Mouse (Mus musculus): ENCODE data around the gene Bend6. TPM values are rescaled to one million over a fixed set of nuclear protein-coding genes. Genes with fewer than 3 reads are reported as not detected.

Bend6 gene
- polyA plus RNA-seq, 1 experiment = 0.42 TPM

DNA sequence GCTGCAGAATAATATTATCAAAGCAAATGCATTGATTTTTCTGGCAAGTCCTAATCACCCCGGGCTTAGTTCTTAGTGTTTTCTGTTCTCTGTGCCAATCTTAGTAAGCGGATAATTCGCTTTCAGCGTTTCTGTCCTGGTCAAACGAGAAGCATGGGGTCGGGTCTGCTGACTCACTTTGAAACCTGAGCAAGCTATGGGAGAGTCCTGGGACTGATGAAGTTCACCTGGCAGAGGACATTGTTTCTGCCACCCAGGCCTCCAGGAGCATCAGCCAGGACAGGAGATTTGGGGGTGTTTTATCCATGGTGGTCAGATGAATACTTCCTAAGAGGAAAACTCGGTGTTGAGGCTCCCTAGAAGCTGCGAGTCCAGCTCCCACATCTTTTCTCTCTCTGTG, 4.0 kb upstream of the Bend6 start:
- no peak overlapping the region for H3K27ac ChIP-seq (ENCODE audit: insufficient read depth, low read depth, low read length)
- H3K4me1 ChIP-seq (ENCODE audit: control insufficient read depth, insufficient read depth, low read length) = peaks cover 12% of the 10 kb centered on the region
- TF ChIP-seq CTCF (IDR thresholded peaks at IDR 0.05; ENCODE audit: low read depth, low read length) (no peak), POLR2A (IDR thresholded peaks at IDR 0.05; ENCODE audit: borderline replicate concordance, low read depth, low read length) (no peak)
- H3K4me3 ChIP-seq (ENCODE audit: insufficient read depth, low read length) = no peak overlapping the region

DNA sequence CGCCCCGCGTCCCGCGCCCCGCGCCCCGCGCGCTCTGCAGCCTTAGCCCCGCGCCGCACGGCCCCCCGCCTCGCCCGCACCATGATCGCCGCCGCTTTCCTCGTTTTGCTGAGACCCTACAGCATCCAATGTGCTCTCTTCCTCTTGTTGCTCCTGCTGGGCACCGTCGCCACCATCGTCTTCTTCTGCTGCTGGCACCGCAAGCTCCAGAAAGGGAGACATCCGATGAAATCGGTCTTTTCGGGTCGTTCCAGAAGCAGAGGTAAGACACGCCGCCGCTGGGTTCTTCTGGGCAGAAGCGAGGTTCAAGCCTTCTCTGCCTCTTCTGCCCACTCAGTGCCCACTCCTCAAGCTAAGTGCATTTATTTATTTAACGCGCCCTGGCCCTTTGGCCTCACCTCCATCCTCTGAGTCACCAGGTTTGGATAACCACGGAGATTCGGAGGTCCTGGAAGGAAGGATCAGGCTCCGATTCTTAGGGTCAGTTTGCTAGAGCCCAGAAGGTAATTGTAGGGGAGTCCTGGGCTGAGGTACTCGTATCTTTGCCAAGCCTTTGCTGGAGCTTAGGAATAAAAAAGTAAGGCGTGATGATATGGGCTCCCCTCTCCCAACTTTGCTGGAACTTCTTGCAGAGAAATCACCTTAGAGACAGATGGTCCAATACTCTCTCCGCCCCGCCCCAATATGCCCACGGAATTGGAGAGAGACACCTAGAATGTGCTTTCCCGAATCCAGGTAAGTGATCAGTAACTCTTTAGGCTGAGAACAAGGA, 761 bp upstream of the Bend6 start, which contains the start of gene Dst:
Gene Dst, plus strand, starts transcription at position 35 of the 772 bp plus-strand sequence.
- no peak within 1 kb of the TSS for H3K27ac ChIP-seq (ENCODE audit: insufficient read depth, low read depth, low read length)
- H3K4me3 ChIP-seq (ENCODE audit: insufficient read depth, low read length) = peak within 1 kb of the TSS; percentile 70
- TF ChIP-seq POLR2A (IDR thresholded peaks at IDR 0.05; ENCODE audit: borderline replicate concordance, low read depth, low read length) (no peak), CTCF (IDR thresholded peaks at IDR 0.05; ENCODE audit: low read depth, low read length) (no peak)
- peaks cover 23% of the 10 kb centered on the region for H3K4me1 ChIP-seq (ENCODE audit: control insufficient read depth, insufficient read depth, low read length)

DNA sequence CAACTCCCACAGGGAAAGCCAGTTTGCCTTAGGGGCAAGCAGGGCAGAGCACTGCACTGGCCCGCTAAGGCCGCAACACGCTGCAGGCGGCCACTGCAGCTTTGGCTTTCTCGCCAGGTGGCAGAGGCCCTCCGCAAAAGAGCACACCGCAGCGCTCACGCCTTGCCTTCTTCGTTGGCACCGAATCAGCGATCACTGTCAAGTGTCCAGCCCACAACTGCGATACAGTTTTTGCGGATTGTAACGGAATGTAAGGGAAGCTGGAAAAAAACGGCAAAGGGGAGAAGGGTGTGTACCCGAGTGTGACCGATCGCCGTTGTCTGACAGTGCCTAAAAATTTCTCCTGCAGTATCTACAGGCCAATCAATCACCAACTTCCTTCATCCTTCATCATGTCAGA, 689 bp downstream of the Bend6 start:
- peak overlapping the region; percentile 70 for H3K4me3 ChIP-seq (ENCODE audit: insufficient read depth, low read length)

GRCm38 (mm10) chr1:33906216-33906615, 1.4 kb downstream of the Bend6 start:
- no peak for TF ChIP-seq POLR2A (IDR thresholded peaks at IDR 0.05; ENCODE audit: borderline replicate concordance, low read depth, low read length)
- no peak for TF ChIP-seq CTCF (IDR thresholded peaks at IDR 0.05; ENCODE audit: low read depth, low read length)
- peaks cover 35% of the 10 kb centered on the region for H3K4me1 ChIP-seq (ENCODE audit: control insufficient read depth, insufficient read depth, low read length)

More for the DNA sequence above, 689 bp downstream of the Bend6 start:
- H3K4me1 ChIP-seq (ENCODE audit: control insufficient read depth, insufficient read depth, low read length) = peaks cover 30% of the 10 kb centered on the region
- H3K27ac ChIP-seq (ENCODE audit: insufficient read depth, low read depth, low read length) = no peak overlapping the region
- TF ChIP-seq CTCF (IDR thresholded peaks at IDR 0.05; ENCODE audit: low read depth, low read length) (no peak), POLR2A (IDR thresholded peaks at IDR 0.05; ENCODE audit: borderline replicate concordance, low read depth, low read length) (no peak)

GRCm38 (mm10) chr1:33903587-33903986, 4.0 kb downstream of the Bend6 start:
- peak overlapping the region; percentile 93 for H3K27ac ChIP-seq (ENCODE audit: insufficient read depth, low read depth, low read length)
- peaks cover 45% of the 10 kb centered on the region for H3K4me1 ChIP-seq (ENCODE audit: control insufficient read depth, insufficient read depth, low read length)
- TF ChIP-seq CTCF (IDR thresholded peaks at IDR 0.05; ENCODE audit: low read depth, low read length) = no peak
- TF ChIP-seq POLR2A (IDR thresholded peaks at IDR 0.05; ENCODE audit: borderline replicate concordance, low read depth, low read length) = no peak
- H3K4me3 ChIP-seq (ENCODE audit: insufficient read depth, low read length) = peak overlapping the region; percentile 55

More at GRCm38 (mm10) chr1:33906216-33906615, 1.4 kb downstream of the Bend6 start:
- H3K27ac ChIP-seq (ENCODE audit: insufficient read depth, low read depth, low read length) = no peak overlapping the region
- H3K4me3 ChIP-seq (ENCODE audit: insufficient read depth, low read length) = no peak overlapping the region

DNA sequence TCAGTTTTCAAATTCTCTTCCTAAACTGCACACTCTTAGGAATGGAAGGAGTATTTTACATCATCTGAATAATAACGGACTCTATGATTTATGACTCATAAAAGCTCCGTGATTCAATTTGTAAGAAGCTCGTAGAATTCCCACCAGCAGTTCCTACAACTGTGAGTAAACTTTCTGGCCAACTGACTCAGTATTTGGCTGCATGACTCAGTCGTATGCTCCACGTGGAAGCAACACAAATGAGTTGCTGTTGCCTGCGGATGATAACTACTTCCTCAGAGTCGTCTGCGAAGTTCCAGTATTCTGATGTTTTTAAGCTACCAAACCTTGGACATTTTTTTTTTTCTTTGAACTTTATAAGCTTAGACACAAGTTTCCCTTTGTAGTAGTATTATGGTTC, 7.4 kb downstream of the Bend6 start:
- Histone ChIP-seq H3K27ac (ENCODE audit: insufficient read depth, low read depth, low read length) (no peak overlapping the region), H3K4me1 (ENCODE audit: control insufficient read depth, insufficient read depth, low read length) (peaks cover 56% of the 10 kb centered on the region), H3K4me3 (ENCODE audit: insufficient read depth, low read length) (no peak overlapping the region)
- TF ChIP-seq CTCF (IDR thresholded peaks at IDR 0.05; ENCODE audit: low read depth, low read length) (no peak), POLR2A (IDR thresholded peaks at IDR 0.05; ENCODE audit: borderline replicate concordance, low read depth, low read length) (no peak)

GRCm38 (mm10) chr1:33898373-33898772, 9.2 kb downstream of the Bend6 start:
- TF ChIP-seq CTCF (IDR thresholded peaks at IDR 0.05; ENCODE audit: low read depth, low read length) (no peak), POLR2A (IDR thresholded peaks at IDR 0.05; ENCODE audit: borderline replicate concordance, low read depth, low read length) (no peak)
- no peak overlapping the region for H3K4me3 ChIP-seq (ENCODE audit: insufficient read depth, low read length)
- peaks cover 47% of the 10 kb centered on the region for H3K4me1 ChIP-seq (ENCODE audit: control insufficient read depth, insufficient read depth, low read length)
- peak overlapping the region; percentile 61 for H3K27ac ChIP-seq (ENCODE audit: insufficient read depth, low read depth, low read length)

DNA sequence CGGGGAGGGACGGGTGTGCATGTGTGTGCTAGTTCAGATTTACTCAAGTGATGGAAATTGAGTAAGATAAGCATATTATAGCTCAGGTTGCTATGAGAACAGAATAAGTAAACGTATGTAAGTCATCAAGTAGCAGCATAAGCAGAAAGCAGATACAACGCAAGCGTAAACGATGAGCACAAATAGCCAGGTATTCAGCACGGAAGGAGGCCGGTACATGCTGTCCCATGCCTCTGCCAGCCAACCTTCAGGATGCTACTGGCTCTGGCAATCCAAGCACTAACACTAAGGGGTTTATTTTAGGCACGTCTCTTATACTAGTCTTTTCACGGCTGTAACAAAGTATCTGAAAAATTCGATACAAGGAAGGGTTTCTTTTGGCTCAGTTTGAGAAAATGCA, 10.2 kb downstream of the Bend6 start:
- no peak overlapping the region for H3K27ac ChIP-seq (ENCODE audit: insufficient read depth, low read depth, low read length)
- TF ChIP-seq CTCF (IDR thresholded peaks at IDR 0.05; ENCODE audit: low read depth, low read length) (no peak), POLR2A (IDR thresholded peaks at IDR 0.05; ENCODE audit: borderline replicate concordance, low read depth, low read length) (no peak)
- H3K4me3 ChIP-seq (ENCODE audit: insufficient read depth, low read length) = no peak overlapping the region
- H3K4me1 ChIP-seq (ENCODE audit: control insufficient read depth, insufficient read depth, low read length) = peaks cover 37% of the 10 kb centered on the region

GRCm38 (mm10) chr1:33896666-33897065, 10.9 kb downstream of the Bend6 start:
- peaks cover 30% of the 10 kb centered on the region for H3K4me1 ChIP-seq (ENCODE audit: control insufficient read depth, insufficient read depth, low read length)
- TF ChIP-seq CTCF (IDR thresholded peaks at IDR 0.05; ENCODE audit: low read depth, low read length) (no peak), POLR2A (IDR thresholded peaks at IDR 0.05; ENCODE audit: borderline replicate concordance, low read depth, low read length) (no peak)
- H3K4me3 ChIP-seq (ENCODE audit: insufficient read depth, low read length) = no peak overlapping the region
- no peak overlapping the region for H3K27ac ChIP-seq (ENCODE audit: insufficient read depth, low read depth, low read length)

DNA sequence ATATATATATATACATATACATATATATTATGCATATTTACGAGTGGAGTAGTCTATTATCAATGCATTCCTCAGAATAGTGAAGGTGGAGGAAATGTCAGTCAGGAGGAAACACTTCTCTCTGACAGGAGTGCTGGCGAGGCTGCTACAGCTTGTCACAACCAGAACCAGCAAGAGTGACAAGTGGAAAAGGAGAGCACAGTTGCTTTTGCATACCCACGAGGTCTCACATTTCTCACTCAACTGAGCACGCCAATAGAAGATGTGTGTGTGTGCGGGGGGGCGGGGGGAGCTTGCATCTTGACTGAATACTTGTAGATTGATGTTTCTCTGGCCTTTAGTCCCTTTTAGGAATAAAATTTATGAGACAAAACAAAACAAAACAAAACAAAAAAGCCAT, 11.5 kb downstream of the Bend6 start:
- TF ChIP-seq CTCF (IDR thresholded peaks at IDR 0.05; ENCODE audit: low read depth, low read length) = no peak
- no peak for TF ChIP-seq POLR2A (IDR thresholded peaks at IDR 0.05; ENCODE audit: borderline replicate concordance, low read depth, low read length)
- Histone ChIP-seq H3K4me3 (ENCODE audit: insufficient read depth, low read length) (no peak overlapping the region), H3K27ac (ENCODE audit: insufficient read depth, low read depth, low read length) (no peak overlapping the region), H3K4me1 (ENCODE audit: control insufficient read depth, insufficient read depth, low read length) (peaks cover 25% of the 10 kb centered on the region)
